Mouse (Mus musculus) liver, postnatal 0 days (tissue): ENCODE measurements around the gene Dusp7.

Experiments
- CTCF ChIP-seq: sonication (generic); IDR thresholded peaks from 2 replicates; pipeline ENCODE4 v1.5.1; 2016; ENCODE audit warnings: antibody characterized with exemption, low read depth
- EP300 ChIP-seq: IDR thresholded peaks from 2 replicates; pipeline ENCODE4 v1.6.1; 2016; ENCODE audit warnings: antibody characterized with exemption, low read depth, mild to moderate bottlenecking

DNA sequence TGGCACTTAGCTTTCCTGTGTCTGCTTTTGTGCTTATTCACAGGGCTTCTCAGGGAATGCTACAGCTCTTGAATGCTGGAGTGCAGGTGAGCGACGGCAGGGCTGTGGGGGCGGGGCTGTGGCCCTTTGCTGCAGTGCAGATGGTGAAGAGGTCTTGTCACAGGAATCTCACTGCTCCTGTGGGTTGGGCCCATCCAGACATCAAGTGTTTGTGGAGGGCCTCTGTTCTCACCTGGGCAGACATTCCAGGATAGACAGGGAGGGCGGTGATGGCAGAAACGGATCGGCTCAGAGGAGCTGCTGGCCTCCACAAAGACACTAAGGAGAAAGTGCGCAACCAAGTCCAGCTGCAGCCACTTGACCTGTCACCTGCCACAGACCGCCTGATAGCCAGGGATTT, 42.2 kb upstream of the Dusp7 start:
- TF ChIP-seq EP300 (no peak), CTCF (no peak)
